Mouse (Mus musculus): ENCODE results near the gene Ppm1n. TPM values are rescaled to one million over a fixed set of nuclear protein-coding genes. Genes with fewer than 3 reads are reported as not detected.

The Ppm1n gene
- polyA plus RNA-seq, 1 experiment from 2014 or later = 0.14 TPM

DNA sequence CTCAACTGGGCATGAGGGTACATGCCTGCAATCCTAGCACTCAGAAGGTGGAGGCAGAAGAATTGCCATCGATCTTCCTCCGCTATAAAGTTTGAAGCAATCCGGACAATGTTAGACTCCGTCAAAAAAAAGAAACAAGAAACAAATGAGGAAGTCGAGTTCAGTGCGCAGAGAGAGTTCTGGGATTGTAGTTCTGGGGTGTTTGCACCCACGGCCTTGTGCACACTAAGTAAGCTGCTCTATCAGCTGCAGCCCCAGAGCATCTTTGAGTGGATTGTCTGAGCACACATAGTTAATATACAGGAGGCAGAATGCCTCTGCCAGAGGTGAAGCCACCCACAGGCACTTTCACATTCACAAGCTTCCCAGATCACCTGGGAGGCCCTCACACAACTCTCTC lies 38.8 kb upstream of the Ppm1n start:
- Histone ChIP-seq H3K27me3 (replicated peaks) (peaks cover 14% of the 10 kb centered on the region), H3K9me3 (no peaks in the 10 kb centered on the region), H3K4me1 (replicated peaks) (peaks cover 7% of the 10 kb centered on the region), H3K4me2 (replicated peaks) (no peak overlapping the region), H3K9ac (no peak overlapping the region), H3K4me3 (replicated peaks) (no peak overlapping the region), H3K27ac (no peak overlapping the region), H3K36me3 (no peaks in the 10 kb centered on the region)
- no peak for ATAC-seq
- 67% methylated on average over 7 of the region's 7 CpGs for WGBS

DNA sequence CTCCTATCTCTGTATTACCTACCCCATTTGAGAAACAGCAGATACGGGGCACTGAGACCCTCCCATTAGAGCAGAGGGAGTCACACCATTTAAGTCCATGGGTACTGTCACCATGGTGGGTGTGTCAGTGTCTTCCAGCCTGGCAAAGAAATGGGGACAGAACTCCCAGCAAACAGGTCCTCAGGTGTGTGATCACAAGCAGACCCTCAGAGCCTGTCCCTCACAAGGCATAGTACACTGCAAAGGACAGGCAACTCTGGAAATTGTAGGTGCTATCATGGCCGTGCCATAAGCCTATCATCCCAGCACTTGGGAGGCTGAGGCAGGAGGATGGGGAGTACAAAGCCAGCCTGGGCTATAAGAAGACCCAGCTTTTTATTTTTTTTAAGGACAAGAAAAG lies 38.3 kb upstream of the Ppm1n start:
- Histone ChIP-seq H3K27me3 (replicated peaks) (peaks cover 16% of the 10 kb centered on the region), H3K9me3 (no peaks in the 10 kb centered on the region)

DNA sequence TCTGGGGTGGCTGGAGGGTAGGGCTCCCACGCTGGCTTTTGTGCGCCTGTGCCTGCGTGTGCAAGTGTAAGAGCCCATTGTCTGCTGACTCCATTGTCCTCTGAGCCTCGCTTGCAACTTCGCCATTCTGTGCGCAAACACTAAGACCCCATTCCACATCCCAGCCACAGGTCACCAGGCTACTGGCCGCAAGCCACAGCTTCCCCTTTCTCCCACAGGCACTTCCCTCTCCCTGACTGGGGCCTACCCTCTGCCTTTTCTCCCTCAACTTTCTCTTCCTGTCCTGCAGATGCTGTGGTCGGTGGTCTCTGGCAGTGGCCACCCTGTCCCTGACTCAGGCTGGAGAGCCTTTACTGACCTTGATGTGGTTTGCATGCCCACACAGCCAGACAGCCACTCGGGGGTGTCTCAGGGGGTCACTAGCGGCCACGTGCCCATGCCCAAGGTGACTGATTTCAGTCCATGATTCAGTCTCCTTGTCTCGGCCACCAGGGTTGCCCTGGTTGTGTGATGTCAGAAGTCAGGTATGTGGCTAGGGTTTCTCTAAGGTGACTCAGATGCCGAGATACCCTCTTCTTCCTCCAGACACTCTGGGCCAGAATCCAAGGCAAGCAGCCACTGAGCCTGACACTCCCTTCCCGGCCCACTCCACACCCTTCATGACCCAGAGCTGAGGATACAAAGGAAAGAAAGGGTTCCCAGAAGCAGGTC lies 36.7 kb upstream of the Ppm1n start:
- no peak for ATAC-seq
- Histone ChIP-seq H3K4me2 (replicated peaks) (no peak overlapping the region), H3K27me3 (replicated peaks) (peaks cover 17% of the 10 kb centered on the region), H3K9me3 (no peaks in the 10 kb centered on the region), H3K36me3 (no peaks in the 10 kb centered on the region), H3K27ac (no peak overlapping the region), H3K4me3 (replicated peaks) (no peak overlapping the region), H3K4me1 (replicated peaks) (peaks cover 7% of the 10 kb centered on the region), H3K9ac (no peak overlapping the region)
- 61% methylated on average over 14 of the region's 14 CpGs for WGBS

More for the DNA sequence above, 38.3 kb upstream of the Ppm1n start:
- 70% methylated on average over 2 of the region's 2 CpGs for WGBS
- peaks cover 7% of the 10 kb centered on the region for H3K4me1 ChIP-seq (replicated peaks)
- H3K4me2 ChIP-seq (replicated peaks) = no peak overlapping the region
- no peaks in the 10 kb centered on the region for H3K36me3 ChIP-seq
- H3K9ac ChIP-seq = no peak overlapping the region
- ATAC-seq = no peak
- no peak overlapping the region for H3K4me3 ChIP-seq (replicated peaks)
- no peak overlapping the region for H3K27ac ChIP-seq

DNA sequence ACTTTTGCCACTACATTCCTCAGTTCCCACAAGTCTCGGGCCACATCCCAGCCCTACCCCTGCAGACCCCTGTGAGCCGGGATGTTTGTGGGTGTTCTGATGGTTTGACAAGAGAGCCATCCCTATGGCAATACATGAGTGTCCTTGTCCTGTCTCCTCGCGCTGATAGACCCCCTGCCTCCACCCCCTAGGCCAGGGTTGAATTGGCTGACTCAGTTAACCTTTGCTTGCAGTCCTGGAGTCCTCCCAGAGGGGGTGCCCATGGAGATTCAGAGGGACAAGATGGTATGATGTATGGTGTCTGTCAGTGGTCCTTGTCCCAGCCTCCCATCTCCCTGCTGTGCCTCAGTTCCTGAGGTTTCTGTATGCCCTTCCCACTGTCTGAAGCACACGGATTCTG lies 34.2 kb upstream of the Ppm1n start:
- no peak overlapping the region for H3K4me3 ChIP-seq (replicated peaks)
- H3K36me3 ChIP-seq = no peaks in the 10 kb centered on the region
- H3K4me2 ChIP-seq (replicated peaks) = no peak overlapping the region
- peaks cover 10% of the 10 kb centered on the region; the same call in 1 of the 2 replicates for H3K4me1 ChIP-seq (replicated peaks)
- H3K27ac ChIP-seq = no peak overlapping the region
- peaks cover 17% of the 10 kb centered on the region for H3K27me3 ChIP-seq (replicated peaks)
- 46% methylated on average over 5 of the region's 5 CpGs for WGBS
- ATAC-seq = no peak
- H3K9me3 ChIP-seq = no peaks in the 10 kb centered on the region
- no peak overlapping the region for H3K9ac ChIP-seq

DNA sequence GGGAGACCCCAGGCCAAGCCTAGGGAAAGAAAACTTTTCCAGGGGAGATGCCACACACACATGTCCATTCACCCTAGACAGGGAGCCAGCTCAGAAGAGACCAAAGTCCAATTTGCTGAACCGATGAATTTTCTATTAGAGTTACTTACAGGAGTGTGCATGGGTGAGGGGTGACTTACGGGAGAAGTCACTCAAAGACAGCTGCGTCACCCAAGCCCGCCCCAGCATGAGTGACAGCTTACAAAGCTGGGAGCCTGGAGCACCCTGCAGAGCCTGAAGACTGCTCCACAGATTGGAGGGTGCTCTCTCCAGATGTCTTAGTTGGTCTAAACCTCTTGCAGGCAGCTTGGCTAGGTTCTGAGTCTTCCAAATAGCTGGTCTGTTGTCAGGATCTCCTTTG lies 32.1 kb upstream of the Ppm1n start:
- H3K9ac ChIP-seq = no peak overlapping the region
- no peak overlapping the region for H3K4me3 ChIP-seq (replicated peaks)
- no peaks in the 10 kb centered on the region for H3K9me3 ChIP-seq
- H3K27me3 ChIP-seq (replicated peaks) = peaks cover 12% of the 10 kb centered on the region
- H3K4me2 ChIP-seq (replicated peaks) = no peak overlapping the region
- peaks cover 13% of the 10 kb centered on the region for H3K4me1 ChIP-seq (replicated peaks)
- WGBS = 33% methylated on average over 4 of the region's 4 CpGs
- H3K27ac ChIP-seq = no peak overlapping the region
- H3K36me3 ChIP-seq = no peaks in the 10 kb centered on the region
- ATAC-seq = no peak

DNA sequence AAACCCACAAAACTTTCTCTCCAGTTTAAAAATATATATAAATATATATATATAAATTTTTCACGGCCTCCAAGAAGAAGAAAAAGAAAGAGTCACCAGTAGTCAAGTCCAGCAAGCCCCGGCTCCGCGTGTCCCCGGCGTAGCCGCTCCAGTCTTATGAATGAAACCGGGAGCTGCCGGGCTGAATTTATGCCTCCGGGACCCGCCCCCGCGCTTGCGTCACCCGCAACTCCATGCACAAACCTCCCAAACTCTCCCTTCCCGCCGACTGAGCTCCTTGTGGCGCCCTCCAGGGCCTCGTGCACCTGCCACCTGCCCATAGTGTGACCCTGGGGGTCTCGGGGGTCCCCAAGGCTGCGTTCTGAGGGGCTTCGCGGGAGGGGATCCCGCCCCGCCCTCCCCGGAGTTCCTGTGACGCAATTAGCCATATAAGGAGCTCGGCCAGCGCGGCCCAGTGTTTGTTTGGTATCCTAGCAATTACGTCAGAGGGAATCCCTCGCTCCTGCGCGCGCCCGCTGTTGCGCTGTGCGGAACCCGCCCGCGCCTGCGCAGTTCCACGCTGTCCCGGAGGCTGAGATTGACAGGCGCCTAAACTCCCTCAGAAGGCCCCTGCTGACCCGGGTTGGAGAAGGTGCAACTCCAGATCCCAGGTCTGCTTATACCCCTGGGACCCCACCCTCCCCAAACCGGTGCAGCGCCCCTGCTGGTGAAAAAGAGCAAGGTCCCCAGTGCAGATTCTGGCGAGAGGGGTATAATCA lies 30.2 kb upstream of the Ppm1n start, which contains the start of gene Fosb:
TSS of gene Fosb (minus strand) at position 168 of the 758 bp plus-strand sequence.
- WGBS = under 1% methylated on average over 49 of the region's 49 CpGs
- peak within 1 kb of the TSS; percentile 59 for H3K9ac ChIP-seq
- H3K4me3 ChIP-seq (replicated peaks) = peak within 1 kb of the TSS; percentile 73
- peak; percentile 89 for ATAC-seq
- H3K4me2 ChIP-seq (replicated peaks) = peak within 1 kb of the TSS; percentile 96
- H3K36me3 ChIP-seq = no peaks in the 10 kb centered on the region
- H3K27ac ChIP-seq = 0 out of 2 replicates have a peak within 1 kb of the TSS, but pooled peaks have one; percentile 9
- no peaks in the 10 kb centered on the region for H3K9me3 ChIP-seq
- H3K4me1 ChIP-seq (replicated peaks) = peaks cover 15% of the 10 kb centered on the region
- peaks cover 27% of the 10 kb centered on the region for H3K27me3 ChIP-seq (replicated peaks)

DNA sequence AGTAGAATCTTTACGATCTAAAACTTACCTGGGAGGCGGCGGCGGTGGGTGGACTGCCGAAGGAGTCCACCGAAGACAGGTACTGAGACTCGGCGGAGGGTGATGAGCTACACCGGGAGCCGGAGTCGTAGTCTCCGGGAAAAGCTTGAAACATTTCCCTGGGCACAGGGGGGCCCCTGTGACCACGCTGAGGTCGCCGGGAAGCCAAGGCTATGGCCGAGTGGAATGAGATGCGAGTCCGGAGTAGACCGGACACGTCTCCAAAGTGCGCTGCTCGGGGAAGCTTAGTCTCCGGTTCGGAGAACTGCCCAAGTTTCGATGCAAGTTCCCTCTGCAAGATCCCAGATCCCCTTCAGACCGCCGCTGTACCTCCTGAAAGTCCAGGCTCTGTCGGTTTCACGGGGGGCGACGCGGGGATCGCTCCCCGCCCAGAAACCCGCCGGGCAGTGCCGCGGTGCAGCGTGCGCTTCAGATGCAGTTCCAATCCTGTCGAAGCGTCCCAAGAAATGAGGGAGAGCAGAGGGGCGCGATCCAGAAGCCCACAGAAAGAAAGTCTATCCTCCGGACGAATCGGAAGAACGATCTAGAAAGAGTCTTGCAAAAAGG lies 29.5 kb upstream of the Ppm1n start:
- no peak for ATAC-seq
- H3K9ac ChIP-seq = peak overlapping the region; percentile 31
- no peaks in the 10 kb centered on the region for H3K9me3 ChIP-seq
- no peak overlapping the region for H3K27ac ChIP-seq
- under 1% methylated on average over 48 of the region's 48 CpGs for WGBS
- peaks cover 33% of the 10 kb centered on the region for H3K27me3 ChIP-seq (replicated peaks)
- peak overlapping the region; percentile 96 for H3K4me2 ChIP-seq (replicated peaks)
- no peaks in the 10 kb centered on the region for H3K36me3 ChIP-seq
- H3K4me3 ChIP-seq (replicated peaks) = peak overlapping the region; percentile 73
- H3K4me1 ChIP-seq (replicated peaks) = peaks cover 22% of the 10 kb centered on the region

DNA sequence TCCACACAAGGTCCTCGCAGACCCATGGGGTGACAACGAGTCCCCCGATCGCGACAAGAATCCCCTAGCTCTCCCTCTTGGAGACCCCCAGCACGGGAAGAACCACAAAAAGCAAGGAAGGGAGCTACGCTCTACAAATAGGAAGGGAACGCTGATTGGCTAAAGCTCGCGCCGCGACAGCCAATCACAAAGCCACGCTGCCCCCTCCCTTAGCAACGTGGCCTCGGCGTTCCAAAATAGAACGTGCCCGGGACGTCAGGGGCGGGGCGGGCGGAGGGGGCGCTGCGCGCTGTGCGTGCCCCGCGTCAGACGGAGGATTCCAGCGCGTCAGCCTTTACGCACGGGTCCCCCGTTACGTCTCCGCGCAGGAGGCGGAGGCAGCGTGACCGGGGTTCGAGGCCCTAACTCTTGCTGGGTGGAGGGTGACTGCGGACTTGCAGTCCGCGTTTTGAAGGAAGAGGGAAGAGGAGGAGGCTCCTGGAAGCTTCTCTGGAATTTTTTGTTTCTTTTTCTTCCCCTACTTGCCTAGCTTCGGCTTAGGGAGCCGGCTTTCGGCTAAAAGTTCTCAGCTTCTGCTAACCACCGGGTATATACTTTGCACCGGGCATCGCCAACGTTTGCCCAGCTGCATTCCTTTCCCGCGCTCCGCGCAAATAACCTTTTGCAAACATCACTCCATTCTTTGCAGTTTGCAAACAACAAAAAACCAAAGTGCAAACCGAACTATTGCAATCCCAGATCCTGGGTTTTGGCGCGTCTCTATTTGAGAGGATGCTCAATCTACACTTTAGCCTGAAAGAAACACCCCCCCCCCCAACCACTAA lies 28.8 kb upstream of the Ppm1n start:
- peak; percentile 85 for ATAC-seq
- Histone ChIP-seq H3K27ac (peak overlapping the region; percentile 71), H3K36me3 (no peaks in the 10 kb centered on the region), H3K4me3 (replicated peaks) (peak overlapping the region; percentile 73), H3K9ac (peak overlapping the region; percentile 51), H3K4me1 (replicated peaks) (peaks cover 29% of the 10 kb centered on the region), H3K9me3 (no peaks in the 10 kb centered on the region), H3K27me3 (replicated peaks) (peaks cover 41% of the 10 kb centered on the region), H3K4me2 (replicated peaks) (peak overlapping the region; percentile 96)
- under 1% methylated on average over 58 of the region's 58 CpGs for WGBS

DNA sequence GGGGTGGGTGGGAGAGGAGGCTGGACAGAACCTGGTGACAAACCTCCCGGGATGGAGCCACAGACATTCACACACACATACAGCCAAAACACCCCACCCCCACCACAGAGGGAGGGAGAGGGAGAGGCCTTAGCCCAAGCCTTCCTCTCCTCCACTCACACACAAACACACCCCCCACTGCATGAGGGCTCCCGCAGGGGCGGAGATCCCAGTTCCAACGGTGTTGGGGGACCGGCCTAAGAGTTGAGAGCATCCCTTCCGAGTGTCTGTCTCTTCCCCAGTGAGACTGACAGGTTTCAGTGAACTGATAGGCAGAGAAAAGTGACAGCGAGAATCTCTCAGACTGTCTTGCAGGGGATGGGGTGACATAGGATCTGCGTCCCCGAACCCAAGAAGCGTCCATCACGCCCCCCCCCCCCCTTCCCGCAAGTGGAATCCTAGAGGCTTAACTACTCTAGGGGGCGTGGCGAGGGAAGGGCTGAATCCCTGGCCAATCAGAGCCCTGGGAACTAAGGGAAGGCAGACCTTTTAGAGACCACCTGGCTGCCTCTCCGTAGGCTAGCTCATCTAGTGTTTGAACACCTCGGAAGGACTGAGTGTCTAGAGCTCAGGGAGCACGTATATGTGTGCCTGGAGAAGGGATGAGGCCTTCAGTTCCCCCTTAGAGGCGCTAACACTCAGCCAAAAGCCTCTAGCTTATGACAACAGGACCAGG lies 28.0 kb upstream of the Ppm1n start:
- WGBS = 2% methylated on average over 18 of the region's 18 CpGs
- no peaks in the 10 kb centered on the region for H3K36me3 ChIP-seq
- peak; percentile 66 for ATAC-seq
- H3K9me3 ChIP-seq = no peaks in the 10 kb centered on the region
- peak overlapping the region; percentile 51 for H3K9ac ChIP-seq
- H3K27ac ChIP-seq = peak overlapping the region; percentile 71
- H3K4me2 ChIP-seq (replicated peaks) = peak overlapping the region; percentile 96
- H3K4me3 ChIP-seq (replicated peaks) = peak overlapping the region; percentile 73
- H3K4me1 ChIP-seq (replicated peaks) = peaks cover 30% of the 10 kb centered on the region
- H3K27me3 ChIP-seq (replicated peaks) = peaks cover 44% of the 10 kb centered on the region

DNA sequence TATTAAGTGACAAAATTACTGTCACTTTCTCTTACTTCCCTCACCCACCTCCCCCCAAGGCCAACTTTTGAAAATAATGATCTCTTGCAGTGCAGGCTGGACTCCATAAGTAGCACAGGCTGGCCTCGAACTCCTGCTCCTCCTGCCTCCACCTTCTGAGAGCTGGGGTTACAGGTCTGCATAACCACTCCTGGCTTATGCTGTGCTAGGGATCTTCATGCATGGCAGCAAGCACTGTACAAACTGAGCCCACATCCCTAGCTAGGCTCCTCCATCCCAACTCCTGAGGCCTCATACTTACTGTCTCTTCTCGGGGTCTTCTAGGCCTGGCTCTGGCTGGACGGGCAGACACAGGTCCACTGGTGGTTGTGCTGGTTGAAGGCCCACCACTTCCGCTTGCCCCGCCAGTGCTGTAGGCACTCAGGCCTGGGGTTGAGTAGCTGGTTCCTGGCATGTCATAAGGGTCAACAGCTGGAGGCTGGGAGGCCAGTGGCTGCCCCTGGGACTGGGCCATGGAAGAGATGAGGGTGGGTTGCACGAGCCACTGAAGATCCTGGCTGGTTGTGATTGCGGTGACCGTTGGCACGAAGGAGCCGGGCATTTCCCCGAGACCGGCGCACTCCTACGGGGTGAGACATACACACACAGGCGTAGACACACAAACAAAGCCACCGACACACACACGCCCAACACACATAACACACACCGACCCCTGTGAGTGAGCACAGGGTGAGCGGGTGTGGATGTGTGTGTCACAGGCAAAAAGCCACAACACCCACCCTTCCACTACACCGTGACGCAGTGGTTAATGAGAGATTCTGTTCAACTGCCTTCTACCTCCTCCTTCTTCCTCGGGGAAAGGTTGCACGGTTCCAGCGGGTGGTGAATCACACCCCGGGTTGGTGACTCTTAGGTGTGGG lies 27.2 kb upstream of the Ppm1n start:
- peaks cover 30% of the 10 kb centered on the region for H3K4me1 ChIP-seq (replicated peaks)
- ATAC-seq = no peak
- H3K9ac ChIP-seq = no peak overlapping the region
- peaks cover 52% of the 10 kb centered on the region for H3K27me3 ChIP-seq (replicated peaks)
- H3K36me3 ChIP-seq = no peaks in the 10 kb centered on the region
- H3K4me3 ChIP-seq (replicated peaks) = no peak overlapping the region
- H3K9me3 ChIP-seq = no peaks in the 10 kb centered on the region
- no peak overlapping the region for H3K27ac ChIP-seq
- 67% methylated on average over 25 of the region's 25 CpGs for WGBS
- peak overlapping the region; percentile 96; the same call in 1 of the 2 replicates for H3K4me2 ChIP-seq (replicated peaks)
